Mouse (Mus musculus): Measurements from ENCODE around the gene Defb28. TPM values are rescaled to one million over a fixed set of nuclear protein-coding genes. Genes with fewer than 3 reads are reported as not detected.

Gene Defb28
- polyA plus RNA-seq (2017; shearing (Covaris generic)): not detected

GRCm38 (mm10) chr2:152517981-152518380 is at the start of gene Defb28:
Gene Defb28, plus strand, starts transcription at chr2:152518255.

GRCm38 (mm10) chr2:152476763-152477162 is 41.3 kb upstream of the Defb28 start, which contains the start of gene Defb20:
Gene Defb20, plus strand, starts transcription at chr2:152477063.

GRCm38 (mm10) chr2:152490038-152490437 is 28.0 kb upstream of the Defb28 start, which contains the start of gene Defb22:
Gene Defb22, minus strand, starts transcription at chr2:152490138.

GRCm38 (mm10) chr2:152511592-152511991 is 6.5 kb upstream of the Defb28 start, which contains the start of gene Defb26:
Gene Defb26, minus strand, starts transcription at chr2:152511692.

GRCm38 (mm10) chr2:152539944-152540710 is 22.1 kb downstream of the Defb28 start, which contains the start of gene Defb29:
Gene Defb29, minus strand, starts transcription at chr2:152540098.

GRCm38 (mm10) chr2:152569038-152569437 is 51.0 kb downstream of the Defb28 start, which contains the start of gene Gm17416:
Gene Gm17416, plus strand, starts transcription at chr2:152569338.

Other genes with a start within 250 kb of the Defb28 start
- 62.9 TPM for gene Tbc1d20, start 224.4 kb upstream of the Defb28 start, polyA plus RNA-seq (2017; shearing (Covaris generic))
- 247 TPM for gene Rbck1, start 185.6 kb upstream of the Defb28 start, polyA plus RNA-seq (2017; shearing (Covaris generic))
- gene Trib3, start 174.2 kb upstream of the Defb28 start, polyA plus RNA-seq (2017; shearing (Covaris generic)): 4.6 TPM
- gene Nrsn2, start 141.6 kb upstream of the Defb28 start, polyA plus RNA-seq (2017; shearing (Covaris generic)): not detected
- gene Sox12, start 120.2 kb upstream of the Defb28 start, polyA plus RNA-seq (2017; shearing (Covaris generic)): 0.20 TPM
- 0.67 TPM for gene Zcchc3, start 103.2 kb upstream of the Defb28 start, polyA plus RNA-seq (2017; shearing (Covaris generic))
- not detected for gene 6820408C15Rik, start 102.7 kb upstream of the Defb28 start, polyA plus RNA-seq (2017; shearing (Covaris generic))
- gene Defb23, start 53.6 kb upstream of the Defb28 start, polyA plus RNA-seq (2017; shearing (Covaris generic)): not detected
- gene Defb20, start 41.2 kb upstream of the Defb28 start, polyA plus RNA-seq (2017; shearing (Covaris generic)): not detected
- gene Defb22, start 28.1 kb upstream of the Defb28 start, polyA plus RNA-seq (2017; shearing (Covaris generic)): not detected
- gene Defb26, start 6.6 kb upstream of the Defb28 start, polyA plus RNA-seq (2017; shearing (Covaris generic)): not detected
- not detected for gene Defb29, start 21.8 kb downstream of the Defb28 start, polyA plus RNA-seq (2017; shearing (Covaris generic))
- not detected for gene Gm17416, start 51.1 kb downstream of the Defb28 start, polyA plus RNA-seq (2017; shearing (Covaris generic))
- gene Defb21, start 54.5 kb downstream of the Defb28 start, polyA plus RNA-seq (2017; shearing (Covaris generic)): not detected
- not detected for gene Defb19, start 62.1 kb downstream of the Defb28 start, polyA plus RNA-seq (2017; shearing (Covaris generic))
- not detected for gene Defb45, start 81.1 kb downstream of the Defb28 start, polyA plus RNA-seq (2017; shearing (Covaris generic))
- gene Defb36, start 86.1 kb downstream of the Defb28 start, polyA plus RNA-seq (2017; shearing (Covaris generic)): not detected
- gene Defb25, start 104.8 kb downstream of the Defb28 start, polyA plus RNA-seq (2017; shearing (Covaris generic)): not detected
- gene Rem1, start 108.7 kb downstream of the Defb28 start, polyA plus RNA-seq (2017; shearing (Covaris generic)): not detected
- gene H13, start 151.2 kb downstream of the Defb28 start, polyA plus RNA-seq (2017; shearing (Covaris generic)): 169 TPM
- 4.3 TPM for gene Mcts2, start 168.8 kb downstream of the Defb28 start, polyA plus RNA-seq (2017; shearing (Covaris generic))
- gene Id1, start 218.0 kb downstream of the Defb28 start, polyA plus RNA-seq (2017; shearing (Covaris generic)): 1.1 TPM
- gene Cox4i2, start 235.9 kb downstream of the Defb28 start, polyA plus RNA-seq (2017; shearing (Covaris generic)): not detected